Mouse (Mus musculus) gastrocnemius, postnatal 4 days (tissue): Measurements from ENCODE around the gene Casp14. TPM values are rescaled to one million over a fixed set of nuclear protein-coding genes. Genes with fewer than 3 reads are reported as not detected.

Experiments
- DNase-seq, 2 experiments: peaks; one replicate each; pipeline ENCODE4 v3.0.0; 2021 to 2022; ENCODE audit warnings: low spot score in 2 of 2, mixed read lengths in 2 of 2
- long read RNA-seq, 2 experiments: library from polyadenylated mRNA; stranded (forward); transcript quantifications; one replicate each; pipeline ENCODE4 v2.0.0; 2021
- total RNA-seq, 2 experiments: library from RNA; stranded (reverse); gene quantifications; 2 replicates each; pipeline ENCODE4 v1.2.3; 2021

The Casp14 gene
- not detected for total RNA-seq
- long read RNA-seq, experiment 1, partial matches to known transcripts, result 0 of 5 reads
- long read RNA-seq, experiment 1, other reads (novel, unspliced or antisense), result 1 of 5 reads
- long read RNA-seq, experiment 2, result 0 reads

DNA sequence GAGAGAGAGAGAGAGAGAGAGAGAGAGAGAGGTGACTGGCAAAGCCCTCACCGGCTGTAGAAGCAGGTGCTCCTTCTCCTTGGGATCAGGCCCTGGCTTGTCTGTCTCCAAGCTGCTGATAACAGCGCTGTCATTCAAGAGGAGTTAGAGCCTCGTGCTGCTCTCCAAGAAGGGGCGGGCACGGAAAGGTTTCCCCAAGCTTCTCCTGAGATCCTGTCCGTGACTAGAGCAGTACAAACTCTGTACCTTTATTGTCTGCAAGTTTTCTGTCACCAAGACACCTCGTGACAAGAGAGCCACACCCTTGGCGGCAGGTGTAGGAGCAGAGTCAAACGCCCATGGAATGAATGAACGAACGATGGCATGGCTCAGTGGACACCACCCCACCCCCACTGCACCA, at the start of gene Casp14:
TSS of gene Casp14 (minus strand) at position 239 of the 400 bp plus-strand sequence.
- DNase-seq, result no peak

- no peak for DNase-seq
These were observed 47.5 kb upstream of the Casp14 start for GRCm38 (mm10) chr10:78765570-78765969.

DNA sequence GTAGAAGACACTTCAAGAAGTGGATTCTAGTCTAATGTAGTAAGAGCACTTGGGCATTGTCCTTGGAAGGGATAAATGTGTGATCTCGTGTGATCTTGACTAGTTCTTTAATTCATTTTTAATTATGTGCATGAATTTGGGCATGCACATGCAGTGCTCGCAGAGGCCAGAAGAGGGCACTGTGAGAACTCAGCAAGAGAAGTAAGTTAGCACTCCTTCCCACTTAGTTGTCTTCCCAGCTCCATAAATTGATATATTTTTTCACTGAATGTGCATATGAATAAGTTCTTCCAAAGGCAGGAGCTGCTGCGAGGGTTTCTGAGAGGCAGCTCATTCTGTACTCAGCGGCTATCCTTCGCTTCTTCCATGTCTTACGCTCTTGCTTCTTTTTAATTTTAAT, 37.9 kb upstream of the Casp14 start:
- DNase-seq, result peak in 1 of 2 experiments; percentile 60

DNA sequence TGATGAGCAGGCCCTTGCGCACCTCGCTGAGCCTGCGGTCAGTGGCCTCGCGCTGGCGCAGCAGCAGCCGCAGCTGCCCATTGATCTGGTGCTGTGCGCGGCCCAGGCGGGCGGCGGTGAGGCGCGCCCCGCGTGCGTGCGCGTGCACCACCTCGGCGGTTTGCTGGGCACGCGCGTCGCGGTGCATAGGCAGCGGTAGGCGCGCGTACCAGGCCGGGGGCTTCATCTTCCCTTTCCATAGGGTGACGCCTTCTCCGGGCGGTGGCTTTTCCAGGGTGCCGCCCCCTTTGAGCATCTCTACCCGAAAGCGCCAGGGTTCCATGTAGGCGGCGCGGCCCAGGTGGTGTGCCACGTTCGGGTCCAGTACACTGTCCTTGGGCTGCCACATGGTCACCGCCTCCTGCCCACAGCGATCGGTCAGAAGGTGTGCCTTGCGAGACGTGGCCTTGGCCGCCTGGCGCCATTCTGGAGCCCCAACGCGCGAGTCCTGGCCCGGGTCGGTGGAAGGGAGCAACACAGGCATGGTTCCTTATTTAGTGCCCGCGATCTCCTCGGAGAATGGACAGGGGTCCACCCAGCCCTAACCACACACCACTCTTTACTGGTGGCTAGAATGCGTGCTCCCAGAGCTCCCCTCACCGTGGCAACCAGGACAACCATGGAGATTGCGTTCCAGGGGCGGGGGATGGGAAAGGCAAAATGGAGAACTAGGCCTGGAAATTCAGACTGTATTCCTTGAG, 34.5 kb upstream of the Casp14 start, which contains the start of gene Ccdc105:
TSS of gene Ccdc105 (minus strand) at position 614 of the 740 bp plus-strand sequence.
- DNase-seq, result peak; percentile 45 to 50

DNA sequence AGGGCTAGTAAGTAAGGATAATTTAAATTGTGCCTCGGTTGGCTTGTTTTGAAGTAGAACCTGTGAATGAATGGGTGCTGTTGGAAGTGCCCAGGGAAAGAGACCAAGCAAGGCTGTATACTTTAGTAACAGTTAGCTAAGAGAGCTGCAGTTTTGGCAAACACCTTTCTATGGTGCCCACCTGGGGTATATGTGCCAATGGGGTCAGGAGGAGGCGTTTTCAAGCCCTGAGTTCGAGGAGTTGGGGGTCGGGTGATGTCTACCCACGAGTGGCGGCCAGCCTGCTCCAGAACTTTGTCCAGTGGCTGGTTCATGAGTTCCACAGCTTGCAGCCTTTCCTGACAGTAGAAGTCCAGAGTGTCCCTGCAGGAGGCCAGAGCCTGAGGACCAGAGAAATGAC, 30.9 kb upstream of the Casp14 start:
- DNase-seq, result no peak

GRCm38 (mm10) chr10:78748161-78748560, 30.1 kb upstream of the Casp14 start:
- DNase-seq, result no peak

GRCm38 (mm10) chr10:78747035-78747721, 29.1 kb upstream of the Casp14 start:
- peak in 1 of 2 experiments; percentile 10 for DNase-seq

DNA sequence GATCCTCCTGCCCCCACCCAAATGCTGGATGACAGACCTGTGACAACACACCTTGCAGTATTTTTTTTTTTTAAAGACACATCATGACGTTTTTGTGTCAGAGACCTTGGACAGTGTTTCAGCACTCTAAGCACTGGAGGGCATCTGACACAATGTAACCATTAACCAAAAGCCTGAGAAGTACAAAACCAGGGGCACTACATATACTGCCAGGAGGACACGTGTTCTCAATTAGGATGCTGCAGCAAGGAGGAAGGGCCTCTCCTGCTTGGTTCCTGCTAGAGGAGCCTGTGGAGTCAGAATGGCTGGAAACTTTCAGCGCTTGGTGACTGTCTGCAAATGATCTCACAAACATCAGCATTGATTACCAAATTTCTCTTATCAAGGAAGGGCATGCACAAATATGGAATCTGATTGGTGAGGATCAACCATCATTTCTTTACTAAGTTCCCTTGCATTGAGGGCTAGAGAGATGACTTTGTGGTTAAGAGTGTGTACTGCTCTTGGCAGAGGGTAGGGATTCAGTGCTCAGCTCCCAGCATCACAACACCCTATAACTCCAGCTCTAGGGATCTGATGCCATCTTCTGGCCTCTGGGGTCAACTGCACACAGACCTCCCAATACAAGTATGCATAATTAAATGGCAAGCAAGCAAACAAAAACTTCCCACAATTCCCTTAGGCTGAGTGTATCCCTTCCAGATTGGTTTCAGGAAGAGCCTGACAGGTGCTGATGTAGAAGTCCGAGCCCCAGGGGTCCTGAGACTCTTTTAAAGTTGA, 27.5 kb upstream of the Casp14 start:
- DNase-seq, result no peak

DNA sequence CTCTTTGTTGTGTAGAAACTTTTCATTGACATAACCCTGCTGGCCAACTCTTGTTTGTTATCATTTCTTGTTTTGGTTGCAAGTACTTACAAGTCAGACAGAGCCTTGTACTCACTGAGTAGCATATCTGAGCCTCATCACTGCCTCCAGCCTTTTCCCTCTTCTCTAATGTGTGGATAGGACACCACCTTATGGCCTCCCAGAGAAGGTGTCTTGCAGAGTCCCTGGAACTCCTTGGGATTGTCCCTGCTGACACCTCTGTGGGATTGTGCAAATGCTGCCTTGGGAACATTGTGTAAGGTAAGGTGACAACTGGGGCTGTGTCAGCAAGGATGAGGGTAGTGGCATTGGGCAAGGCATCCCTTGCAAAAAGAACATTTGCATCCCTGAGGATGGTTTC, 25.6 kb upstream of the Casp14 start:
- DNase-seq, result no peak

DNA sequence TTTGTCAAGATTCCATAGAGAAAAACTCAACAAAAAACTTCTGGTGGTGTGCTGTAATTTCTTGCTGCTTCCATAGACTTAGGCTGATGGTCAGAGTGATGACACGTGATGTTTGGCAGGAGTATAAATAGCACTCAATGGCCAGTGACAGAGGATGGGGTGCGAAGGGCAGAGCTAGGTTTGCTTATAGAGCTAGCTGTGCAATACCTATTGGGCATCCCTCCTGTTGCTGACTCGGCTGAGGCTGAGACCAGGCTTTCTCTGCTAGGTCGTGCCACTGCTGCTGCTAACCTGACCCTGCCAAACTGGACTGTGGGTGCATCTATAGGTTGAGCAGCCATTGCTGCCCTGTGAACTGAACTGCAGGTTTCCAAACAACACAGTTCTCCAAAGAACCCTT, 21.7 kb upstream of the Casp14 start:
- no peak for DNase-seq

- DNase-seq, result no peak
These were observed 9.8 kb upstream of the Casp14 start for GRCm38 (mm10) chr10:78727876-78728275.

DNA sequence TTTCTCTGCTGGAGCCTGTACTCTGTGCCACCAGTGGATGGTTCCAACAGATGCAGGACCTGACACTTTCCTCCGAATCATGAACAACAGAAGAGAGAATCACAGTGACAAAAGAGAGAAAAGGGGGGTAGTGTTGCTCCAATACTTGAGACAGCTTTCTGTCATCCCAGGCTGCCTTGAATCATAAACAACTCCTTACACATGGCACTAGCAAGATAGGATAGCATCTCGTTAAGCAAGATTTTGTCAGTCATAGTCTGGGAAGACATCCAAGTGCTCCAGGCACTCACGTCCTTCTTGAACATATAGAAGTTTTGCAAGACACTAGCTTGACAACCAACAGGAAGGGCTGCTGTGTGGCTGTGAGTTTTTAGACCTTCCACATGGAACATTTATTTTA, 8.9 kb upstream of the Casp14 start:
- DNase-seq, result no peak

- DNase-seq, result no peak
These were observed 5.3 kb upstream of the Casp14 start for GRCm38 (mm10) chr10:78723416-78723815.

DNA sequence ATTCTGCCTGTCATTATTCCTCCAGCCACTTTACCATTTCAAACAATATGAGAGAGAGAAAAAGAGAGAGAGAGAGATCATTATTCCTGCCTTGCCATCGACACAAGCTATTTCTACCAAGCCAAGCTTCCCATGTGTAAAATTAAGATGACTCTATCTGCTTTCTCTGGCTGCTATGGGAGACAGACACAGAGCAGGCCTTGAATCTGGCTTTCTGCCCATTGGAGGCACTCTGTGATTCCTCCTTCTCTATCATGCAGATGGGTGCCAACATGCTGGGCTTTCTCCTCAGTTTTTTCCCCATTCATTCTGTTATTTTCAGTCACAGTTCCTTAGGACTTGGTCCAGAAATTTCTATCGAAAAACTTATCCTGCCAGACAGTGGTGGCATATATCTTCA, 4.6 kb upstream of the Casp14 start:
- no peak for DNase-seq

- no peak for DNase-seq
These were observed 3.9 kb upstream of the Casp14 start for GRCm38 (mm10) chr10:78722036-78722435.

DNA sequence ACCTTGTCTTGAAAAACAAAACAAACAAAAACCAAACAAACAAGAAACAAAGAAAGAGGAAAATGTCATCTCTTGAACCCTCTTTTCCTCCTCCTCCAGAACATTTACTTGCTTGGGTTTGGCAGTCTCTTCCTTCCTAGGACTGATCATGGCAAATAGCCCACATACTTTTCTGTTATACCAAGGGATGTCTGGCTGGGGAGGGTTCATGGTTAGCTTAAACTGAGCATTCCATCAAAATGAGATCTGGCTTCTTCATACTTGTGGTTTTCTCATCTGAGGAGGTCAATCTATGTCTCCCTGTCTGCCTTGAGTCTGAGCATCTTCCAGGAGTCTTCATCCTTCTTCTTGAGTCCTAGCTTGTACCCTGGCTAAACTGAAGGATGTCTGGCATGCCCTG, 1.9 kb downstream of the Casp14 start:
- no peak for DNase-seq

GRCm38 (mm10) chr10:78715156-78715555, 2.9 kb downstream of the Casp14 start:
- no peak for DNase-seq

- DNase-seq, result no peak
These were observed 4.0 kb downstream of the Casp14 start for GRCm38 (mm10) chr10:78714129-78714528.

DNA sequence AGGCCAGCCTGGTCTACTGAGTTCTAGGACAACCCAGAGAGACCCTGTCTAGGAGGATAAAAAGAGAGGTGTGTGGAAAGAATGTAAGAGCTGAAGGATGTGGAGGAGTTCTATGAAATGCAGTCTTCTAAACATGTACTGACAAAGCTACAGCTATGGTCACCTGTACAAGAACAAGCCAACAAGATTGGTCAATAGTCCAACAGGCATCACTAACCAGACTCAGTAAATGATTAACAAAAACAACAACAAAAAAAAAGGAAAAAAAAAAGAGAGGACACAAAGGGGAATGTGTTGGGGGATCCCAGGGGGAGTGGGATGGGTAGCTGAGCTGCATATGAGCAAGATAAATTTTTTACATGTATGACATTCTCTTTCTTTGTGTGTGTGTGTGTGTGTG, 7.4 kb downstream of the Casp14 start:
- no peak for DNase-seq

- no peak for DNase-seq
These were observed 17.2 kb downstream of the Casp14 start for GRCm38 (mm10) chr10:78700881-78701280.

- no peak for DNase-seq
These were observed 28.1 kb downstream of the Casp14 start for GRCm38 (mm10) chr10:78689973-78690372.
